Mouse (Mus musculus): ENCODE results near the gene Ramp2. TPM values are rescaled to one million over a fixed set of nuclear protein-coding genes. Genes with fewer than 3 reads are reported as not detected.
A peak's percentile ranks its signal among the peaks of the same experiment; 100 is the strongest.

The Ramp2 gene
- polyA plus RNA-seq, 1 experiment from 2014 or later, result 60.4 TPM

DNA sequence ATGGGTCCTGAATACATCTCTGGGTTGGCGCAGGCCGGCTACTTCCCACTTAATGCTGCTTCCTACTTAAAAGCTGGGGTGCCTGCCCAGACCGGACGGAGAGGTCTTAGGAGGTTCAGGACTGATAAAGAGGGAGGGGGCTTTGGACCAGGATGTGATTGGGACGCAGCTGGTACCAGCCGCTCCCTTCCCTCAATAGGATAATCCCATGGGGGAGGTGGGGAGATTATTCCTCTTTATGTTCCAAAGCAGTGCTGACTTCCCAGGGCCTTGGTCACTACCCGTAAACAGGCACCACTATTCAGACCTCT is 829 bp downstream of the Ramp2 start:
- H3K4me3 ChIP-seq (ENCODE audit: low read depth, low read length), result peak overlapping the region; percentile 54
- 9% methylated on average over 7 of the region's 7 CpGs for WGBS
- peaks cover 25% of the 10 kb centered on the region for H3K4me1 ChIP-seq (ENCODE audit: control insufficient read depth, insufficient read depth, low read length)
- no peaks in the 10 kb centered on the region for H3K9me3 ChIP-seq (ENCODE audit: control insufficient read depth, low read length)
- H3K9ac ChIP-seq (ENCODE audit: low read length), result peak overlapping the region; percentile 70
- DNase-seq (ENCODE audit: low spot score), result no peak
- H3K4me2 ChIP-seq (ENCODE audit: low read depth, severe bottlenecking), result peak overlapping the region; percentile 96
- H3K27me3 ChIP-seq (ENCODE audit: control insufficient read depth, insufficient read depth, low read length), result 0 out of 2 replicates have a peak, but pooled peaks cover 5% of the 10 kb centered on the region
- no peaks in the 10 kb centered on the region for H3K36me3 ChIP-seq (ENCODE audit: control insufficient read depth, insufficient read depth, low read length)
- H3K27ac ChIP-seq (replicated peaks; ENCODE audit: low read depth, low read length), result no peak overlapping the region
- ATAC-seq (ENCODE audit: insufficient number of reproducible peaks, low FRiP score, low TSS enrichment, low read depth), result no peak

DNA sequence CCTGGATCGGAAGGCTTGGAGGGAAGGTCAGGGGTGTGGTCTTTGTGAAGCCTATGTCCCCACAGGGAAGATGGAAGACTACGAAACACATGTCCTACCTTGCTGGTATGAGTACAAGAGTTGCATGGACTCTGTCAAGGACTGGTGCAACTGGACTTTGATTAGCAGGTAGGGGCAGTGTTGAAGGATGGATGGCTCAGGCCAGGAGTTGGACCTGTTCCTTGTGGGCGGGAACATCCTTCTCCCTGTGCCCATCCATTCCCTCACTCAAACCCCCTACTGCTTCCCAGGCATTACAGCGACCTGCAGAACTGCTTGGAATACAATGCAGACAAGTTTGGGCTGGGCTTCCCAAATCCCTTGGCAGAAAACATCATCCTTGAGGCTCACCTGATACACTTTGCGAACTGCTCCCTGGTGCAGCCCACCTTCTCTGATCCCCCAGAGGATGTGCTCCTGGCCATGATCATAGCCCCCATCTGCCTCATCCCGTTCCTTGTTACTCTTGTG is 1.7 kb downstream of the Ramp2 start:
- Histone ChIP-seq H3K9me3 (ENCODE audit: control insufficient read depth, low read length) (no peaks in the 10 kb centered on the region), H3K27me3 (ENCODE audit: control insufficient read depth, insufficient read depth, low read length) (0 out of 2 replicates have a peak, but pooled peaks cover 5% of the 10 kb centered on the region), H3K36me3 (ENCODE audit: control insufficient read depth, insufficient read depth, low read length) (no peaks in the 10 kb centered on the region), H3K4me1 (ENCODE audit: control insufficient read depth, insufficient read depth, low read length) (peaks cover 26% of the 10 kb centered on the region), H3K4me2 (ENCODE audit: low read depth, severe bottlenecking) (no peak overlapping the region), H3K4me3 (ENCODE audit: low read depth, low read length) (peak overlapping the region; percentile 2; the same call in 1 of the 2 replicates), H3K27ac (replicated peaks; ENCODE audit: low read depth, low read length) (no peak overlapping the region), H3K9ac (ENCODE audit: low read length) (no peak overlapping the region)
- no peak for DNase-seq (ENCODE audit: low spot score)
- no peak for ATAC-seq (ENCODE audit: insufficient number of reproducible peaks, low FRiP score, low TSS enrichment, low read depth)
- WGBS, result 80% methylated on average over 6 of the region's 6 CpGs

DNA sequence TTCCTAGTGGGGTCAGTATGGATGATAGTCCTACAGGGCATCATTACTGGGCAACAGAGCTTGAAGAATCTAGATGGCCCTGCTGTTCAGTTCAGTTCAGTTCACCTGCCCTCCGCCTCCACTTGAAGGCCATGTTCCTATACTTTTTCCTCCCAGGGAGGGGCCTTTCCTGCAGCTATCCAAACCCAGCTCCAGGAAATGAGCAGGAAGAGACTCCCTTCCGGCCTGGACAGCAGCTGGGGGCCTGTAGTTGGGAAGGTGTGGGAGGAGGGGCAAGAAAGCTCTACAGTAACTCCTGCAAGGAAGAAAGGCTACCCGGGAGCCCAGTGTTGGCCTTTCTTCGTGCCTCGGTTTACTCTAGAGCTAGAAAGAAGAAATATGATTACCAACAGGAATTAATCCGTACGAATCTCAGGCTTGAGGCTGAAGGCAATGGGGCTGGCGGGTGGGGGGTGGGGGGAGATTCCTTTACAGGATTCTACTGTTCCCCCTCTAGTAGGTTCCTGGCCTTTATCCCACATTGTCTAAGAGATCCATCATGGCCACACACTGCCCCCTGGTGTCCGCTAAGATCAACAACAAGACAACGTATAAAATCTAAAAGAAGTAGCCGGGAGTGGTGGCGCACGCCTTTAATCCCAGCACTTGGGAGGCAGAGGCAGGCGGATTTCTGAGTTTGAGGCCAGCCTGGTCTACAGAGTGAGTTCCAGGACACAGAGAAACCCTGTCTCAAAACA is 2.6 kb downstream of the Ramp2 start:
- 32% methylated on average over 14 of the region's 14 CpGs for WGBS
- ATAC-seq (ENCODE audit: insufficient number of reproducible peaks, low FRiP score, low TSS enrichment, low read depth) (no peak), DNase-seq (ENCODE audit: low spot score) (peak; percentile 72)
- Histone ChIP-seq H3K4me3 (ENCODE audit: low read depth, low read length) (no peak overlapping the region), H3K9me3 (ENCODE audit: control insufficient read depth, low read length) (no peaks in the 10 kb centered on the region), H3K4me2 (ENCODE audit: low read depth, severe bottlenecking) (no peak overlapping the region), H3K27ac (replicated peaks; ENCODE audit: low read depth, low read length) (no peak overlapping the region), H3K4me1 (ENCODE audit: control insufficient read depth, insufficient read depth, low read length) (peaks cover 27% of the 10 kb centered on the region), H3K9ac (ENCODE audit: low read length) (0 out of 2 replicates have a peak overlapping the region, but pooled peaks have one; percentile 37), H3K36me3 (ENCODE audit: control insufficient read depth, insufficient read depth, low read length) (no peaks in the 10 kb centered on the region), H3K27me3 (ENCODE audit: control insufficient read depth, insufficient read depth, low read length) (0 out of 2 replicates have a peak, but pooled peaks cover 5% of the 10 kb centered on the region)

DNA sequence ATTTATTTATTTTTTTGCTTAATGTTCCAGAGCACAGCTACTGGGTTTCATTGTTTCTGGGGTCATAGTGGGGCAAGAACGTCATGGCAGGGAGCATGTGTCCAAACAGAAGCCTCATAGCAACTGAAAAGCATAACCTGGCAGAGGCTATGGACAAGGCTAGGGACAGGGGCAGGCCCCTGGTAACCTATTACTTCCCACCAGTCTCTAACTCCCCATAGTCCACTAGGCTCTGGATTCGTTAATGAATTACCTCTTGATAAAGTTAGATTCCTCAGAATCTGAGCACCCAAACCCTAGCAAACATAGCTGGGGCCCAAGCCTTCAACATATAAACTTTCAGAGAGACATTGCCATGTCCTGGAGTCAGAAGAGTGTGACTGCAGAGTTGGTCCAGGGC is 5.2 kb downstream of the Ramp2 start:
- DNase-seq (ENCODE audit: low spot score), result no peak
- no peak for ATAC-seq (ENCODE audit: insufficient number of reproducible peaks, low FRiP score, low TSS enrichment, low read depth)
- Histone ChIP-seq H3K4me2 (ENCODE audit: low read depth, severe bottlenecking) (no peak overlapping the region), H3K36me3 (ENCODE audit: control insufficient read depth, insufficient read depth, low read length) (0 out of 2 replicates have a peak, but pooled peaks cover 2% of the 10 kb centered on the region), H3K4me1 (ENCODE audit: control insufficient read depth, insufficient read depth, low read length) (peaks cover 9% of the 10 kb centered on the region), H3K27ac (replicated peaks; ENCODE audit: low read depth, low read length) (no peak overlapping the region), H3K9me3 (ENCODE audit: control insufficient read depth, low read length) (no peaks in the 10 kb centered on the region), H3K4me3 (ENCODE audit: low read depth, low read length) (no peak overlapping the region), H3K27me3 (ENCODE audit: control insufficient read depth, insufficient read depth, low read length) (0 out of 2 replicates have a peak, but pooled peaks cover 2% of the 10 kb centered on the region), H3K9ac (ENCODE audit: low read length) (no peak overlapping the region)
- WGBS, result 78% methylated on average over 2 of the region's 2 CpGs

DNA sequence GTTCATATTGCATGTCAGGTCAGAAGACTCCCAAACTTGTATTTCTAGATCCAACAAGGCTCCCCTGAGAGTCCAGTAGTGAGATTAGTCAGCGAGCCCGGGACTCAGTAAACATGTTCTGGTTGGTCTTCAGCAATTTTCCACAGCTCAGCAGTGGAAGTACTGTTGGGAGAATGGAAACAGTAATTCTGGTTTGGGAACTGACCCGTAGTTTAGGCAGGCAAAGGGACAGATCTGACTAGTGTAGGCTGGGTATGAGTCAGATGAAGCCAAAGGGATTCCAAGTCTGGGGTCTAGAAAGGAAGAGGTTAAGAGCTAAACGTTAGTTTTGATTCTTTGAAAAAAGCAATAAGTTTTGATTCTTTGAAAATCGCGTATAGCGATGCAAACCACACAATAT is 7.1 kb downstream of the Ramp2 start:
- no peaks in the 10 kb centered on the region for H3K9me3 ChIP-seq (ENCODE audit: control insufficient read depth, low read length)
- H3K4me2 ChIP-seq (ENCODE audit: low read depth, severe bottlenecking), result peak overlapping the region; percentile 69
- peaks cover 5% of the 10 kb centered on the region for H3K36me3 ChIP-seq (ENCODE audit: control insufficient read depth, insufficient read depth, low read length)
- DNase-seq (ENCODE audit: low spot score), result no peak
- no peak overlapping the region for H3K27ac ChIP-seq (replicated peaks; ENCODE audit: low read depth, low read length)
- H3K4me3 ChIP-seq (ENCODE audit: low read depth, low read length), result peak overlapping the region; percentile 85
- WGBS, result 17% methylated on average over 7 of the region's 7 CpGs
- no peaks in the 10 kb centered on the region for H3K27me3 ChIP-seq (ENCODE audit: control insufficient read depth, insufficient read depth, low read length)
- H3K4me1 ChIP-seq (ENCODE audit: control insufficient read depth, insufficient read depth, low read length), result peaks cover 9% of the 10 kb centered on the region
- peak overlapping the region; percentile 87 for H3K9ac ChIP-seq (ENCODE audit: low read length)
- no peak for ATAC-seq (ENCODE audit: insufficient number of reproducible peaks, low FRiP score, low TSS enrichment, low read depth)

DNA sequence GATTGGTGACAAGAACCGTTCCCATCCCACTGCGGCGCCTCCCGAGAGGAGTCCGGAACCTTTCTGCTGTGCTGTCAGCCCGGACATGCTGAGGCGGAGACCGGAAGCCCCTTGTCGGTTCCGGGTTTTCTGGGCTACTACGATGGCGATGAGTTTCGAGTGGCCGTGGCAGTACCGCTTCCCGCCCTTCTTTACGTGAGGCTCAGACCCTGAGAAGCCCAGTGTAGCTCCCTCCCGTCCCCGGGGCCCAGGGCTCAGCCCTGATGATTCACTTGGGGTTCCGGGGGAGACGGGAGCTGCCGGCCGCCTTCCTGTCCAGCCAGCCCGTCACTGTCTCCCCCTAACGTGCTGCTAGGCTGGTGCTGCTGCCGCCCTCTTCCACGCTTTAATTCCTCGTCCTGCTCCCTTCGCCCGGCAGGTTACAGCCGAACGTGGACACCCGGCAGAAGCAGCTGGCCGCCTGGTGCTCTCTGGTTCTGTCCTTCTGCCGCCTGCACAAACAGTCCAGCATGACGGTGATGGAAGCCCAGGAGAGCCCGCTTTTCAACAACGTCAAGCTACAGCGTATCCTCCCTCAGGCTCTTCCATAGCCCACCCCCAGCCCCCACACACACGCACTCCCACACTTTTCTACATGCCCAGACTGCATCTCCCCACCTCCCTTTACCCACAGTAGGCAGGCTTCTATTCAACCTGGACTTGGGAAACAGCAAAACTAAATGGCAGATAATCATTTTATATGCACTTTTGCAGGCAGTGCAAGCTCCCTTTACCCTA is 8.0 kb downstream of the Ramp2 start, which contains the start of gene Vps25:
Gene Vps25 (plus strand): TSS at position 95 of the 777 bp plus-strand sequence.
- peak; percentile 60; the same call in 1 of the 2 replicates for ATAC-seq (ENCODE audit: insufficient number of reproducible peaks, low FRiP score, low TSS enrichment, low read depth)
- DNase-seq (ENCODE audit: low spot score), result peak; percentile 89
- H3K27ac ChIP-seq (replicated peaks; ENCODE audit: low read depth, low read length), result peak within 1 kb of the TSS; percentile 43; the same call in 1 of the 2 replicates
- peaks cover 5% of the 10 kb centered on the region for H3K36me3 ChIP-seq (ENCODE audit: control insufficient read depth, insufficient read depth, low read length)
- peak within 1 kb of the TSS; percentile 85 for H3K4me3 ChIP-seq (ENCODE audit: low read depth, low read length)
- H3K4me2 ChIP-seq (ENCODE audit: low read depth, severe bottlenecking), result peak within 1 kb of the TSS; percentile 69
- H3K4me1 ChIP-seq (ENCODE audit: control insufficient read depth, insufficient read depth, low read length), result peaks cover 6% of the 10 kb centered on the region
- peak within 1 kb of the TSS; percentile 87 for H3K9ac ChIP-seq (ENCODE audit: low read length)
- H3K9me3 ChIP-seq (ENCODE audit: control insufficient read depth, low read length), result no peaks in the 10 kb centered on the region
- H3K27me3 ChIP-seq (ENCODE audit: control insufficient read depth, insufficient read depth, low read length), result no peaks in the 10 kb centered on the region
- 0% methylated on average over 40 of the region's 40 CpGs for WGBS

DNA sequence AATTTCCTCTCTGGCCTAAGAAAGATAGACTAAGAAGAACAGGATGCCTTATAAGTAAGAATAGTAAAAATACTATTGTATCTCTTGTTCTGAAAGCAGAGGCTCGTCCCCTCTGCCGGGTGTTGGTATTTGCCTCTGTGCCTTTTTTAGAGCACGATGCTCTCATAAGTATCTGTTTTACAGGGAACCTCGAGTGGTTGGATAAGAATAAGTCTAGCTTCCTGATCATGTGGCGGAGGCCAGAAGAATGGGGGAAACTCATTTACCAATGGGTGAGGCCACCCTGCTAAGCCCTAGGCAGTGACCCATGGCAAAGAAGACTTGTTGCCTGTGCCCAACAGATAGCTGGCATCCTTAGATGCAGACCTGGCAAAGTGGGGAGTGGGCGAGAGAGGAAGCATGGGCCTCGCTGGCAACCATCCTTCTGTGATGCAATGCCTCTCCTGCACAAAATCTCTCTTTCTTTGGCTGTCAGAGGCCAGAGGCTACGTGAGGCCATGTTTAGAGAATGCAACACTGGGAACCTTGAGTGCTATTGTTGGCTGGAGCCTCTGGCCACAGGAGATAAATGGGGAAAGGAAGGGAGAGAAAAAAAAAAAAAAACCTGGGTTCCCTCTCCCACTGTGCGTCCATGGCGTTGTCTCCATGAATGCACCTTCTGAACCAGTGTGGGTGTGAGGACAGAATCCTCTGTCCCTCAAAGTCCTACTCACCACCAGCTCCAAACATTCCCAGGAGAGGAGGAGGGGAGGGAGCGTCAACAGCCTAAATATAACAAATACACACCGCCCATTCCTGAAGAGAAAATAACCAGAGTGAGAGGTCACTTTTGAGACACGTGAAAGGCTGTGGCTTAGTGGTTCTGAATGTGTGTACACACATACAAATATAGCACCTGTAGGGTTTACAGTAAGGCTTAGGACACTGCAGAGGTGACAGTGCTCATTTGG is 10.3 kb downstream of the Ramp2 start:
- H3K27me3 ChIP-seq (ENCODE audit: control insufficient read depth, insufficient read depth, low read length), result 0 out of 2 replicates have a peak, but pooled peaks cover under 1% of the 10 kb centered on the region
- peaks cover 15% of the 10 kb centered on the region for H3K4me1 ChIP-seq (ENCODE audit: control insufficient read depth, insufficient read depth, low read length)
- DNase-seq (ENCODE audit: low spot score), result no peak
- H3K4me2 ChIP-seq (ENCODE audit: low read depth, severe bottlenecking), result no peak overlapping the region
- 90% methylated on average over 13 of the region's 13 CpGs for WGBS
- no peak overlapping the region for H3K27ac ChIP-seq (replicated peaks; ENCODE audit: low read depth, low read length)
- H3K36me3 ChIP-seq (ENCODE audit: control insufficient read depth, insufficient read depth, low read length), result peaks cover 5% of the 10 kb centered on the region
- no peaks in the 10 kb centered on the region for H3K9me3 ChIP-seq (ENCODE audit: control insufficient read depth, low read length)
- ATAC-seq (ENCODE audit: insufficient number of reproducible peaks, low FRiP score, low TSS enrichment, low read depth), result no peak
- H3K9ac ChIP-seq (ENCODE audit: low read length), result no peak overlapping the region
- H3K4me3 ChIP-seq (ENCODE audit: low read depth, low read length), result no peak overlapping the region

All from limb, embryonic 11.5 days (tissue).